Mouse (Mus musculus) midbrain, embryonic 12.5 days (tissue): ENCODE measurements around the gene Plb1. TPM values are rescaled to one million over a fixed set of nuclear protein-coding genes. Genes with fewer than 3 reads are reported as not detected.

Source experiments
- ATAC-seq: fragments of 200-750 bp; cut with Nextera tagmentation; 2 replicates; pipeline ENCODE4 v1.8.0; 2017; ENCODE audit warnings: low read depth, moderate TSS enrichment, moderate library complexity; ENCODE audit not compliant: low FRiP score
- H3K27ac ChIP-seq: fragments of 300-500 bp; sonication (generic); replicated peaks from 2 replicates; pipeline ENCODE4 v1.5.1; 2016; ENCODE audit warnings: mild to moderate bottlenecking
- H3K27me3 ChIP-seq: fragments of 300-500 bp; sonication (generic); 2 replicates; pipeline ENCODE4 v1.6.1; 2016; ENCODE audit warnings: mild to moderate bottlenecking
- H3K36me3 ChIP-seq: fragments of 300-500 bp; sonication (generic); 2 replicates; pipeline ENCODE4 v1.6.1; 2016
- H3K4me1 ChIP-seq: fragments of 300-500 bp; sonication (generic); 2 replicates; pipeline ENCODE4 v1.6.1; 2016
- H3K4me2 ChIP-seq: fragments of 300-500 bp; sonication (generic); replicated peaks from 2 replicates; pipeline ENCODE4 v1.6.1; 2016; ENCODE audit warnings: mild to moderate bottlenecking, moderate library complexity
- H3K4me3 ChIP-seq: fragments of 300-500 bp; sonication (generic); 2 replicates; pipeline ENCODE4 v1.5.1; 2016; ENCODE audit warnings: mild to moderate bottlenecking
- H3K9ac ChIP-seq: fragments of 300-500 bp; sonication (generic); replicated peaks from 2 replicates; pipeline ENCODE4 v1.6.1; 2016; ENCODE audit warnings: mild to moderate bottlenecking, moderate library complexity
- H3K9me3 ChIP-seq: fragments of 300-500 bp; sonication (generic); 2 replicates; pipeline ENCODE4 v1.6.1; 2016; ENCODE audit warnings: mild to moderate bottlenecking
- WGBS: fragments of 180-500 bp; shearing (Covaris S2); methylation state at CpG from one replicate; pipeline ENCODE4 v1.1.7; 2016; 5-methylcytosine and 5-hydroxymethylcytosine counted together
- polyA plus RNA-seq: library from polyadenylated mRNA; unstranded; fragments of >200 nt; fragmentation: Nextera tagmentation; extraction: Ambion mirVana; gene quantifications from 2 replicates; pipeline ENCODE4 v1.2.1, GENCODE M21; 2016

Plb1 gene
- polyA plus RNA-seq, 1 experiment from 2014 or later, result 0.06 TPM

- no peaks in the 10 kb centered on the region for H3K9me3 ChIP-seq
Measured at GRCm38 (mm10) chr5:32340246-32340645, 107.7 kb downstream of the Plb1 start.

GRCm38 (mm10) chr5:32342711-32343285 is 110.3 kb downstream of the Plb1 start:
- no peak overlapping the region for H3K27ac ChIP-seq
- no peaks in the 10 kb centered on the region for H3K27me3 ChIP-seq
- 86% methylated on average over 5 of the region's 5 CpGs for WGBS
- no peaks in the 10 kb centered on the region for H3K36me3 ChIP-seq
- H3K4me1 ChIP-seq, result 0 out of 2 replicates have a peak, but pooled peaks cover 3% of the 10 kb centered on the region
- no peaks in the 10 kb centered on the region for H3K9me3 ChIP-seq
- H3K4me3 ChIP-seq, result no peak overlapping the region
- no peak overlapping the region for H3K4me2 ChIP-seq
- H3K9ac ChIP-seq, result no peak overlapping the region
- no peak for ATAC-seq

More at GRCm38 (mm10) chr5:32340246-32340645, 107.7 kb downstream of the Plb1 start:
- WGBS, result 91% methylated on average over 1 of the region's 1 CpGs
- Histone ChIP-seq H3K4me2 (no peak overlapping the region), H3K9ac (no peak overlapping the region), H3K36me3 (no peaks in the 10 kb centered on the region), H3K27ac (no peak overlapping the region), H3K4me1 (peaks cover 2% of the 10 kb centered on the region), H3K27me3 (no peaks in the 10 kb centered on the region), H3K4me3 (no peak overlapping the region)
- ATAC-seq, result no peak

- Histone ChIP-seq H3K9me3 (no peaks in the 10 kb centered on the region), H3K36me3 (no peaks in the 10 kb centered on the region), H3K27me3 (no peaks in the 10 kb centered on the region), H3K4me2 (no peak overlapping the region), H3K9ac (no peak overlapping the region), H3K4me1 (0 out of 2 replicates have a peak, but pooled peaks cover 3% of the 10 kb centered on the region), H3K4me3 (no peak overlapping the region), H3K27ac (no peak overlapping the region; the same call in 1 of the 2 replicates)
- ATAC-seq, result peak; percentile 54; the same call in 1 of the 2 replicates
- 49% methylated on average over 10 of the region's 10 CpGs for WGBS
Measured at GRCm38 (mm10) chr5:32346025-32346912, 113.8 kb downstream of the Plb1 start.

GRCm38 (mm10) chr5:32349718-32350117 is 117.2 kb downstream of the Plb1 start:
- WGBS, result 87% methylated on average over 3 of the region's 3 CpGs
- no peak overlapping the region for H3K4me2 ChIP-seq

GRCm38 (mm10) chr5:32350551-32351256 is 118.2 kb downstream of the Plb1 start:
- Histone ChIP-seq H3K36me3 (no peaks in the 10 kb centered on the region), H3K27ac (no peak overlapping the region), H3K27me3 (no peaks in the 10 kb centered on the region), H3K9ac (no peak overlapping the region), H3K4me3 (no peak overlapping the region), H3K4me2 (no peak overlapping the region), H3K4me1 (0 out of 2 replicates have a peak, but pooled peaks cover 3% of the 10 kb centered on the region), H3K9me3 (no peaks in the 10 kb centered on the region)
- WGBS, result 79% methylated on average over 3 of the region's 3 CpGs
- ATAC-seq, result no peak

More at GRCm38 (mm10) chr5:32349718-32350117, 117.2 kb downstream of the Plb1 start:
- Histone ChIP-seq H3K9ac (no peak overlapping the region), H3K36me3 (no peaks in the 10 kb centered on the region), H3K9me3 (no peaks in the 10 kb centered on the region), H3K27ac (no peak overlapping the region), H3K4me3 (no peak overlapping the region), H3K4me1 (0 out of 2 replicates have a peak, but pooled peaks cover 3% of the 10 kb centered on the region), H3K27me3 (no peaks in the 10 kb centered on the region)
- no peak for ATAC-seq

- H3K27me3 ChIP-seq, result no peaks in the 10 kb centered on the region; the same call in 1 of the 2 replicates
- 81% methylated on average over 4 of the region's 4 CpGs for WGBS
- no peak overlapping the region for H3K9ac ChIP-seq
- no peaks in the 10 kb centered on the region for H3K4me1 ChIP-seq
- no peak overlapping the region for H3K27ac ChIP-seq
- no peak overlapping the region for H3K4me3 ChIP-seq
- no peak overlapping the region for H3K4me2 ChIP-seq
- ATAC-seq, result no peak
- no peaks in the 10 kb centered on the region for H3K9me3 ChIP-seq
- no peaks in the 10 kb centered on the region for H3K36me3 ChIP-seq
Measured at GRCm38 (mm10) chr5:32351721-32352465, 119.4 kb downstream of the Plb1 start.

- H3K4me2 ChIP-seq, result no peak overlapping the region
- H3K27me3 ChIP-seq, result no peaks in the 10 kb centered on the region; the same call in 1 of the 2 replicates
- no peak overlapping the region for H3K9ac ChIP-seq
- 89% methylated on average over 3 of the region's 3 CpGs for WGBS
- ATAC-seq, result no peak
- no peaks in the 10 kb centered on the region for H3K9me3 ChIP-seq
- H3K36me3 ChIP-seq, result no peaks in the 10 kb centered on the region
- H3K4me1 ChIP-seq, result no peaks in the 10 kb centered on the region
- H3K4me3 ChIP-seq, result no peak overlapping the region
- no peak overlapping the region for H3K27ac ChIP-seq
Measured at GRCm38 (mm10) chr5:32352845-32353244, 120.3 kb downstream of the Plb1 start.

GRCm38 (mm10) chr5:32353280-32353679 is 120.8 kb downstream of the Plb1 start:
- Histone ChIP-seq H3K27me3 (no peaks in the 10 kb centered on the region; the same call in 1 of the 2 replicates), H3K4me3 (no peak overlapping the region), H3K4me1 (no peaks in the 10 kb centered on the region), H3K36me3 (no peaks in the 10 kb centered on the region), H3K9me3 (no peaks in the 10 kb centered on the region), H3K27ac (no peak overlapping the region), H3K9ac (no peak overlapping the region), H3K4me2 (no peak overlapping the region)
- no peak for ATAC-seq
- 73% methylated on average over 2 of the region's 2 CpGs for WGBS

- Histone ChIP-seq H3K4me1 (no peaks in the 10 kb centered on the region), H3K4me3 (no peak overlapping the region), H3K27me3 (peaks cover 21% of the 10 kb centered on the region), H3K36me3 (no peaks in the 10 kb centered on the region), H3K9me3 (no peaks in the 10 kb centered on the region), H3K27ac (no peak overlapping the region), H3K4me2 (no peak overlapping the region), H3K9ac (no peak overlapping the region)
- WGBS, result 92% methylated on average over 4 of the region's 4 CpGs
- ATAC-seq, result no peak
Measured at GRCm38 (mm10) chr5:32360511-32360910, 128.0 kb downstream of the Plb1 start.

- Histone ChIP-seq H3K4me1 (no peaks in the 10 kb centered on the region), H3K9ac (no peak overlapping the region), H3K27ac (no peak overlapping the region), H3K9me3 (no peaks in the 10 kb centered on the region), H3K4me2 (no peak overlapping the region), H3K27me3 (peaks cover 28% of the 10 kb centered on the region), H3K4me3 (no peak overlapping the region), H3K36me3 (no peaks in the 10 kb centered on the region)
- WGBS, result 91% methylated on average over 3 of the region's 3 CpGs
- no peak for ATAC-seq
Measured at GRCm38 (mm10) chr5:32361441-32362235, 129.1 kb downstream of the Plb1 start.

- Histone ChIP-seq H3K4me3 (no peak overlapping the region), H3K27me3 (peaks cover 18% of the 10 kb centered on the region), H3K36me3 (no peaks in the 10 kb centered on the region), H3K4me1 (no peaks in the 10 kb centered on the region), H3K9me3 (no peaks in the 10 kb centered on the region), H3K4me2 (no peak overlapping the region), H3K9ac (no peak overlapping the region), H3K27ac (no peak overlapping the region)
- WGBS, result 87% methylated on average over 1 of the region's 1 CpGs
- no peak for ATAC-seq
Measured at GRCm38 (mm10) chr5:32369391-32369790, 136.9 kb downstream of the Plb1 start.
